8 mouse cellular contexts compared by ENCODE assay signal in genomic region chr17:78199626-78200560, GRCm38 (mm10). TPM values are rescaled to one million over a fixed set of nuclear protein-coding genes. Genes with fewer than 3 reads are reported as not detected.
DNase-seq lines count a peak whose midpoint lies in the region; ATAC-seq and TF ChIP-seq lines count a peak whose summit lies in the region.

TSS of gene Crim1 (plus strand) at chr17:78200248.

- H3K9ac ChIP-seq in lung, embryonic 16.5 days (ENCODE audit: low read length), result peak within 1 kb of the TSS; percentile 76

- H3K4me2 ChIP-seq in lung, embryonic 16.5 days (ENCODE audit: low read depth, low read length), result peak within 1 kb of the TSS; percentile 86

- intact Hi-C loops in heart, postnatal 36 days (cut with DNase I), result loop anchor here (2.0 to 5.0 kb wide), 3 partner anchors 51 to 402 kb away; partner anchors contain the start of gene Fez2

- ATAC-seq in lung, embryonic 16.5 days (ENCODE audit: low read depth), result peak; percentile 84

- WGBS in lung, embryonic 16.5 days, result under 1% methylated on average over 60 of the region's 90 CpGs

- H3K27me3 ChIP-seq in E14TG2a.4 (ENCODE audit: insufficient read depth, low read length), result peaks cover 64% of the 10 kb centered on the region
- peaks cover 31% of the 10 kb centered on the region for H3K27me3 ChIP-seq in lung, embryonic 16.5 days (ENCODE audit: control insufficient read depth, insufficient read depth, low read depth, low read length)

- peak; percentile 84 for DNase-seq in cerebellum, adult 11-12 months
- peak; percentile 57 for DNase-seq in forelimb bud, embryonic 11.5 days (ENCODE audit: low read depth, low spot score)
- DNase-seq in heart, postnatal 36 days, result peak; percentile 82 to 87
- peak; percentile 67 to 72 for DNase-seq in layer of hippocampus, adult 2 months (ENCODE audit: low spot score in 2 of 2)
- DNase-seq in ovary, adult 18-20 months (ENCODE audit: low spot score), result peak; percentile 80
- peak; percentile 39 for DNase-seq in thymus, postnatal 0 days (ENCODE audit: low spot score)

- H3K9me3 ChIP-seq in E14TG2a.4 (ENCODE audit: low read length), result no peaks in the 10 kb centered on the region
- H3K9me3 ChIP-seq in lung, embryonic 16.5 days (ENCODE audit: control insufficient read depth, low read length), result no peaks in the 10 kb centered on the region

- H3K36me3 ChIP-seq in E14TG2a.4 (ENCODE audit: insufficient read depth, low read length), result no peaks in the 10 kb centered on the region
- H3K36me3 ChIP-seq in lung, embryonic 16.5 days (ENCODE audit: control insufficient read depth, insufficient read depth, low read length), result no peaks in the 10 kb centered on the region

- H3K27ac ChIP-seq in layer of hippocampus, adult 2 months, result peak within 1 kb of the TSS; percentile 97
- peak within 1 kb of the TSS; percentile 86 for H3K27ac ChIP-seq in lung, embryonic 16.5 days (ENCODE audit: low read length)

- H3K4me1 ChIP-seq in E14TG2a.4 (replicated peaks; ENCODE audit: low read depth, low read length), result peaks cover 19% of the 10 kb centered on the region
- peaks cover 12% of the 10 kb centered on the region for H3K4me1 ChIP-seq in lung, embryonic 16.5 days (replicated peaks; ENCODE audit: control insufficient read depth, insufficient read depth, low read length)

- peak within 1 kb of the TSS; percentile 88 for H3K4me3 ChIP-seq in E14TG2a.4 (replicated peaks; ENCODE audit: low read length)
- H3K4me3 ChIP-seq in layer of hippocampus, adult 2 months, result peak within 1 kb of the TSS; percentile 89
- H3K4me3 ChIP-seq in lung, embryonic 16.5 days (ENCODE audit: low read length), result peak within 1 kb of the TSS; percentile 71

- no peak for TF ChIP-seq CTCF in E14TG2a.4 (conservative IDR thresholded peaks at IDR 0.05; ENCODE audit: low read length)
- TF ChIP-seq CTCF in layer of hippocampus, adult 2 months (conservative IDR thresholded peaks at IDR 0.05), result no peak

RNA-seq across cellular contexts. Expression of gene Crim1, which starts in this region (rescaled TPM):
- total RNA-seq in heart, postnatal 36 days (2021), result 10 to 100 TPM; 50.7 to 64.8 TPM
- total RNA-seq in layer of hippocampus, adult 2 months (2021), result 100 to 1,000 TPM; 138 to 153 TPM
- 4.7 and 5.1 TPM in 2 replicates for polyA plus RNA-seq in lung, embryonic 16.5 days (2015; fragmentation: Nextera tagmentation; extraction: Ambion mirVana)
- polyA plus RNA-seq in thymus, postnatal 0 days (2015; fragmentation: Nextera tagmentation; extraction: Ambion mirVana), result 2.2 and 2.4 TPM in 2 replicates

Comparison
In these comparisons a context has a peak if more than half of its experiments do, and no peak if none do; other contexts are left out.
1. Peak in every context shown above with its lines: DNase-seq, ATAC-seq, H3K4me3 ChIP-seq and H3K27ac ChIP-seq.